Mouse (Mus musculus): Measurements from ENCODE around the gene Secisbp2l. TPM values are rescaled to one million over a fixed set of nuclear protein-coding genes. Genes with fewer than 3 reads are reported as not detected.

Secisbp2l gene
- polyA plus RNA-seq, 1 experiment from 2014 or later = 40.2 TPM

GRCm38 (mm10) chr2:125801947-125802346 is 19.3 kb upstream of the Secisbp2l start:
- no peak overlapping the region for H3K9ac ChIP-seq (replicated peaks; ENCODE audit: low read length)
- H3K27me3 ChIP-seq (ENCODE audit: control insufficient read depth, insufficient read depth, low read length) = no peaks in the 10 kb centered on the region
- H3K4me2 ChIP-seq (ENCODE audit: low read length) = no peak overlapping the region
- no peak overlapping the region for H3K4me3 ChIP-seq (replicated peaks; ENCODE audit: low read depth, low read length)
- no peaks in the 10 kb centered on the region for H3K4me1 ChIP-seq (ENCODE audit: control insufficient read depth, insufficient read depth, low read length)
- ATAC-seq (ENCODE audit: low FRiP score, low TSS enrichment) = no peak
- H3K27ac ChIP-seq (replicated peaks; ENCODE audit: low read depth, low read length) = no peak overlapping the region
- no peak for DNase-seq
- 79% methylated on average over 4 of the region's 4 CpGs for WGBS
- 0 out of 2 replicates have a peak, but pooled peaks cover 5% of the 10 kb centered on the region for H3K9me3 ChIP-seq (ENCODE audit: control insufficient read depth, low read length)
- no peaks in the 10 kb centered on the region for H3K36me3 ChIP-seq (ENCODE audit: control insufficient read depth, insufficient read depth, low read length)

- WGBS = 75% methylated on average over 8 of the region's 8 CpGs
- Histone ChIP-seq H3K27ac (replicated peaks; ENCODE audit: low read depth, low read length) (no peak overlapping the region), H3K4me1 (ENCODE audit: control insufficient read depth, insufficient read depth, low read length) (no peaks in the 10 kb centered on the region), H3K27me3 (ENCODE audit: control insufficient read depth, insufficient read depth, low read length) (no peaks in the 10 kb centered on the region), H3K9ac (replicated peaks; ENCODE audit: low read length) (no peak overlapping the region), H3K4me3 (replicated peaks; ENCODE audit: low read depth, low read length) (no peak overlapping the region), H3K36me3 (ENCODE audit: control insufficient read depth, insufficient read depth, low read length) (no peaks in the 10 kb centered on the region), H3K9me3 (ENCODE audit: control insufficient read depth, low read length) (0 out of 2 replicates have a peak, but pooled peaks cover 2% of the 10 kb centered on the region), H3K4me2 (ENCODE audit: low read length) (no peak overlapping the region)
- DNase-seq (no peak), ATAC-seq (ENCODE audit: low FRiP score, low TSS enrichment) (no peak)
These were observed 18.4 kb upstream of the Secisbp2l start for GRCm38 (mm10) chr2:125801038-125801437.

GRCm38 (mm10) chr2:125800428-125800827 is 17.8 kb upstream of the Secisbp2l start:
- Histone ChIP-seq H3K9ac (replicated peaks; ENCODE audit: low read length) (no peak overlapping the region), H3K4me3 (replicated peaks; ENCODE audit: low read depth, low read length) (no peak overlapping the region), H3K27me3 (ENCODE audit: control insufficient read depth, insufficient read depth, low read length) (no peaks in the 10 kb centered on the region), H3K27ac (replicated peaks; ENCODE audit: low read depth, low read length) (no peak overlapping the region), H3K36me3 (ENCODE audit: control insufficient read depth, insufficient read depth, low read length) (no peaks in the 10 kb centered on the region), H3K9me3 (ENCODE audit: control insufficient read depth, low read length) (no peaks in the 10 kb centered on the region), H3K4me1 (ENCODE audit: control insufficient read depth, insufficient read depth, low read length) (no peaks in the 10 kb centered on the region), H3K4me2 (ENCODE audit: low read length) (no peak overlapping the region)
- ATAC-seq (ENCODE audit: low FRiP score, low TSS enrichment) (no peak), DNase-seq (no peak)
- 69% methylated on average over 4 of the region's 4 CpGs for WGBS

- no peak overlapping the region for H3K4me2 ChIP-seq (ENCODE audit: low read length)
- DNase-seq (no peak), ATAC-seq (ENCODE audit: low FRiP score, low TSS enrichment) (no peak)
- H3K9ac ChIP-seq (replicated peaks; ENCODE audit: low read length) = no peak overlapping the region
- H3K9me3 ChIP-seq (ENCODE audit: control insufficient read depth, low read length) = no peaks in the 10 kb centered on the region
- no peaks in the 10 kb centered on the region for H3K4me1 ChIP-seq (ENCODE audit: control insufficient read depth, insufficient read depth, low read length)
- H3K4me3 ChIP-seq (replicated peaks; ENCODE audit: low read depth, low read length) = no peak overlapping the region
- no peaks in the 10 kb centered on the region for H3K36me3 ChIP-seq (ENCODE audit: control insufficient read depth, insufficient read depth, low read length)
- no peak overlapping the region for H3K27ac ChIP-seq (replicated peaks; ENCODE audit: low read depth, low read length)
- no peaks in the 10 kb centered on the region for H3K27me3 ChIP-seq (ENCODE audit: control insufficient read depth, insufficient read depth, low read length)
These were observed 15.2 kb upstream of the Secisbp2l start for GRCm38 (mm10) chr2:125797872-125798271.

GRCm38 (mm10) chr2:125795118-125795517 is 12.4 kb upstream of the Secisbp2l start:
- H3K4me2 ChIP-seq (ENCODE audit: low read length) = no peak overlapping the region
- ATAC-seq (ENCODE audit: low FRiP score, low TSS enrichment) (no peak), DNase-seq (no peak)
- H3K36me3 ChIP-seq (ENCODE audit: control insufficient read depth, insufficient read depth, low read length) = no peaks in the 10 kb centered on the region
- no peaks in the 10 kb centered on the region for H3K27me3 ChIP-seq (ENCODE audit: control insufficient read depth, insufficient read depth, low read length)
- WGBS = 84% methylated on average over 2 of the region's 2 CpGs
- no peaks in the 10 kb centered on the region for H3K9me3 ChIP-seq (ENCODE audit: control insufficient read depth, low read length)
- no peak overlapping the region for H3K9ac ChIP-seq (replicated peaks; ENCODE audit: low read length)
- H3K27ac ChIP-seq (replicated peaks; ENCODE audit: low read depth, low read length) = no peak overlapping the region
- no peak overlapping the region for H3K4me3 ChIP-seq (replicated peaks; ENCODE audit: low read depth, low read length)
- no peaks in the 10 kb centered on the region for H3K4me1 ChIP-seq (ENCODE audit: control insufficient read depth, insufficient read depth, low read length)

- ATAC-seq (ENCODE audit: low FRiP score, low TSS enrichment) (no peak), DNase-seq (no peak)
- WGBS = 94% methylated on average over 2 of the region's 2 CpGs
- Histone ChIP-seq H3K4me1 (ENCODE audit: control insufficient read depth, insufficient read depth, low read length) (no peaks in the 10 kb centered on the region), H3K4me2 (ENCODE audit: low read length) (no peak overlapping the region), H3K9me3 (ENCODE audit: control insufficient read depth, low read length) (no peaks in the 10 kb centered on the region), H3K27ac (replicated peaks; ENCODE audit: low read depth, low read length) (no peak overlapping the region), H3K27me3 (ENCODE audit: control insufficient read depth, insufficient read depth, low read length) (no peaks in the 10 kb centered on the region), H3K9ac (replicated peaks; ENCODE audit: low read length) (no peak overlapping the region), H3K4me3 (replicated peaks; ENCODE audit: low read depth, low read length) (no peak overlapping the region), H3K36me3 (ENCODE audit: control insufficient read depth, insufficient read depth, low read length) (no peaks in the 10 kb centered on the region)
These were observed 11.5 kb upstream of the Secisbp2l start for GRCm38 (mm10) chr2:125794166-125794565.

- Histone ChIP-seq H3K4me2 (ENCODE audit: low read length) (no peak overlapping the region), H3K27me3 (ENCODE audit: control insufficient read depth, insufficient read depth, low read length) (no peaks in the 10 kb centered on the region), H3K4me1 (ENCODE audit: control insufficient read depth, insufficient read depth, low read length) (no peaks in the 10 kb centered on the region), H3K36me3 (ENCODE audit: control insufficient read depth, insufficient read depth, low read length) (no peaks in the 10 kb centered on the region), H3K9ac (replicated peaks; ENCODE audit: low read length) (no peak overlapping the region), H3K9me3 (ENCODE audit: control insufficient read depth, low read length) (no peaks in the 10 kb centered on the region), H3K27ac (replicated peaks; ENCODE audit: low read depth, low read length) (no peak overlapping the region), H3K4me3 (replicated peaks; ENCODE audit: low read depth, low read length) (no peak overlapping the region)
- no peak for ATAC-seq (ENCODE audit: low FRiP score, low TSS enrichment)
- WGBS = 90% methylated on average over 11 of the region's 11 CpGs
- DNase-seq = no peak
These were observed 10.2 kb upstream of the Secisbp2l start for GRCm38 (mm10) chr2:125792879-125793261.

- no peak overlapping the region for H3K4me2 ChIP-seq (ENCODE audit: low read length)
These were observed 9.6 kb upstream of the Secisbp2l start for GRCm38 (mm10) chr2:125792144-125792878.

GRCm38 (mm10) chr2:125791485-125791885 is 8.8 kb upstream of the Secisbp2l start:
- Histone ChIP-seq H3K27ac (replicated peaks; ENCODE audit: low read depth, low read length) (no peak overlapping the region), H3K4me3 (replicated peaks; ENCODE audit: low read depth, low read length) (no peak overlapping the region), H3K9ac (replicated peaks; ENCODE audit: low read length) (no peak overlapping the region), H3K4me1 (ENCODE audit: control insufficient read depth, insufficient read depth, low read length) (no peaks in the 10 kb centered on the region), H3K27me3 (ENCODE audit: control insufficient read depth, insufficient read depth, low read length) (no peaks in the 10 kb centered on the region), H3K4me2 (ENCODE audit: low read length) (no peak overlapping the region), H3K9me3 (ENCODE audit: control insufficient read depth, low read length) (no peaks in the 10 kb centered on the region), H3K36me3 (ENCODE audit: control insufficient read depth, insufficient read depth, low read length) (no peaks in the 10 kb centered on the region)
- DNase-seq (no peak), ATAC-seq (ENCODE audit: low FRiP score, low TSS enrichment) (no peak)
- WGBS = 75% methylated on average over 7 of the region's 7 CpGs

More at GRCm38 (mm10) chr2:125792144-125792878, 9.6 kb upstream of the Secisbp2l start:
- Histone ChIP-seq H3K9ac (replicated peaks; ENCODE audit: low read length) (no peak overlapping the region), H3K4me3 (replicated peaks; ENCODE audit: low read depth, low read length) (no peak overlapping the region), H3K4me1 (ENCODE audit: control insufficient read depth, insufficient read depth, low read length) (no peaks in the 10 kb centered on the region), H3K9me3 (ENCODE audit: control insufficient read depth, low read length) (no peaks in the 10 kb centered on the region), H3K27me3 (ENCODE audit: control insufficient read depth, insufficient read depth, low read length) (no peaks in the 10 kb centered on the region), H3K36me3 (ENCODE audit: control insufficient read depth, insufficient read depth, low read length) (no peaks in the 10 kb centered on the region), H3K27ac (replicated peaks; ENCODE audit: low read depth, low read length) (no peak overlapping the region)
- DNase-seq (no peak), ATAC-seq (ENCODE audit: low FRiP score, low TSS enrichment) (no peak)
- 78% methylated on average over 2 of the region's 2 CpGs for WGBS

All from midbrain, embryonic 14.5 days (tissue).